Mouse (Mus musculus): ENCODE results near the gene Gm17604.

Gm17604 gene

DNA sequence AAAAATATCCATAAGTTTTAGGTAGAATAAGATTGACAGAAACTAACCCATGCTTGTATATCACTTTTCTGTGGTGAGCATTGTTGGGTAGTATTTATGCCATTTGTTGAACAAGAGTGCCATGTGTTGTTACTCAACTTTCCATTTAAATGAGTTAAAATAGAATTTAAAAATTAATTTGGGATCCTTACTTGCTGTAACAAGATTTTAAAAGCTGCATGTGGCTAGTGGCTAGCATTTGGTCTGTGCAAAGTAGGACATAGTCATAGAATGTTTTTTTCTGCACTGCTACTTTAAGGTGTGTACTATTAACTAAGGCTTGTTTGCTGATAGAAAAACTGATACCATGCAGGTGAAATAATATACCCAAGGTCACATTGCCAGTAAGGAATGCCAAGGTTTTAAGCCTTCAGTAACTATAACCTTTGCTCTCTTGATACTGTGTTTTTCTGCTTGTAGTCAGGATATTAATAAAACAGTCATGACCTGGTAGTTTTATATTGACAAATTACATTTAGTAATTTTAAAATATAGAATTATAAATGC, at the start of gene Gm17604:
Gm17604 (minus strand) TSS at position 51 of the 546 bp plus-strand sequence.
- in situ Hi-C loops (cut with MboI; ENCODE audit: low sequenced_read_pairs): no loop called here

DNA sequence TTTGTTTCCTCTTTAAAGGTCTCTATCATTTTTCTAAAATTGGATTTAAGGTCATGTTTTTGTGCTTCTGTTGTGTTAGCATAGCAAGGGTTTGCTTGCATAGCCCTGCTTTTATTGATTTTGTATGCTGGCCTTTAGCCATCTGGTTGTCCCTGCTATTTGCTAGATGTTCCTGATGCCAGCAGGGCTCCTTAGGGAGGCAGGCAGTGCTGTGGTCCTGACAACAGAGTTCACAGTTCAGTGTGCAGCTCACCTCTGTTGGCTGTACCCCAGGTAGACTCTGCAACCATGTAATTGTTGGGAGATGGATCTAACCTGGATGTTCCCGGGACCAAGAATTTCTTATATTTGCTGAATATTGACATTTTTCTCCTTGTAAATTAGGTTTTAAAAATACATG, 45.3 kb upstream of the Gm17604 start:
- in situ Hi-C loops (cut with MboI; ENCODE audit: low sequenced_read_pairs): no loop called here

GRCm38 (mm10) chrX:165003141-165003540, 1.5 kb downstream of the Gm17604 start:
- in situ Hi-C loops (cut with MboI; ENCODE audit: low sequenced_read_pairs): no loop called here

- in situ Hi-C loops (cut with MboI; ENCODE audit: low sequenced_read_pairs): no loop called here
These were observed 24.3 kb downstream of the Gm17604 start, which contains the start of the genes Mospd2 and Fancb for GRCm38 (mm10) chrX:164980193-164980775. Mospd2 (minus strand) TSS chrX:164980375. Fancb (plus strand) TSS chrX:164980592.

DNA sequence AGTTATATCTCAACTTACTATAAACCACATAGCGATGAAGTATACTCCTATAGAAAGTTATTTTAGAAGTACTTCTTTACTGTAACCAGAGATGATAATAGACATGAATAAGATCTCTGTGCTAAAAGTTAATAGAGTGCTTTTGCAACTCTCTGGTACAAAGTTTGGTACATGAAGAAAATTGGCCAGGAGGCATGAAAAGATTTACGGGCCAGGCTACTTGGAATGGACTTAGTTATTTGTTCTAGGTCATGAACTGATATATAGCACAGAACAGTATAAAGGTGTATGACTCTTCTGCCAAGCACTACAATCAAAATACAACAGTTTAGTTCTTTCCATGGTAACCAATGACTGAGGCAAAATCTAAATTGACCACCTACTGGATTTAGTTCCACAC, 25.8 kb downstream of the Gm17604 start:
- in situ Hi-C loops (cut with MboI; ENCODE audit: low sequenced_read_pairs): no loop called here

GRCm38 (mm10) chrX:164971206-164971605, 33.4 kb downstream of the Gm17604 start:
- in situ Hi-C loops (cut with MboI; ENCODE audit: low sequenced_read_pairs): no loop called here

DNA sequence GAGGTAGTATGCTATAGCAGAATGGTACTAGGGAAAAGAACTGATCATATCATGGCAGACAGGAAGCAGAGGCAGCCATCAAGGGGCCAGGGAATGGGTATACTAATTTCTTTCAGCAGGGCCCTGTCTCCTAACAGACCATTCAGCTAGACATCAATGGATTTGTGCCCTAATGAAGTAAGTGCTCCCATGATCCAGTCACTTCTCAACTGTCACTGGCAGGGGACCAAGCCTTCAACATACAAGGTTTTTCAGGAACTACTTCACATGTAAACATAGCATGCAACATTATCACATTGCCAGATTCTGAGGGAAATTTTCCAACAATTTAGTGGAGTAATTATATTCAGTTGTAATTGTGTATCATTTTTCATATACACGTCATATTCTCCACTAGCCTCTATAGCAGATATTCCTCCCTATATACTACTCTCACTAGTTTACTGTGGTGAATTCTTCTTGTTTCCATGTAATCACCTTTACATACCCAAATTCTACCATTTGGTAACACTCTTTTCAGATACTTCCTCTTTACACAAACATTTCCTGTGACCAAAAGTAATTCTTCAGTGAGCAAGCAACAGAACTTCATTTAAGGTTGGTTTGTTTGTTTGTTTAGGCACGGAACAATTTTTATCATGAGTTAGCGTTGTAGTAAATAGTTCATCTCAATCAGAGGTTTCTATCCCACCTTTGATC, 38.7 kb downstream of the Gm17604 start:
- in situ Hi-C loops (cut with MboI; ENCODE audit: low sequenced_read_pairs): no loop called here
